Mouse (Mus musculus) urinary bladder, adult 2 months (tissue): ENCODE measurements around the gene Cblc. TPM values are rescaled to one million over a fixed set of nuclear protein-coding genes. Genes with fewer than 3 reads are reported as not detected.
"Not testable (repeated sequence)": the region's sequence is repeated elsewhere in the genome, so short reads cannot be mapped to it uniquely, and the experiment has no call there.

Source experiments
- DNase-seq: peaks from one replicate; pipeline ENCODE4 v3.0.0; 2022; ENCODE audit warnings: low spot score
- polyA plus RNA-seq: library from polyadenylated mRNA; depleted of rRNA; stranded (reverse); fragments of >200 nt; gene quantifications from 2 replicates; pipeline ENCODE4 v1.2.3, GENCODE M21; 2012

Gene Cblc
- polyA plus RNA-seq, 1 experiment: 37.5 TPM

- DNase-seq: no peak
Measured at GRCm38 (mm10) chr7:19818875-19819274, 22.3 kb upstream of the Cblc start.

- no peak for DNase-seq
Measured at GRCm38 (mm10) chr7:19818440-19818839, 21.8 kb upstream of the Cblc start.

DNA sequence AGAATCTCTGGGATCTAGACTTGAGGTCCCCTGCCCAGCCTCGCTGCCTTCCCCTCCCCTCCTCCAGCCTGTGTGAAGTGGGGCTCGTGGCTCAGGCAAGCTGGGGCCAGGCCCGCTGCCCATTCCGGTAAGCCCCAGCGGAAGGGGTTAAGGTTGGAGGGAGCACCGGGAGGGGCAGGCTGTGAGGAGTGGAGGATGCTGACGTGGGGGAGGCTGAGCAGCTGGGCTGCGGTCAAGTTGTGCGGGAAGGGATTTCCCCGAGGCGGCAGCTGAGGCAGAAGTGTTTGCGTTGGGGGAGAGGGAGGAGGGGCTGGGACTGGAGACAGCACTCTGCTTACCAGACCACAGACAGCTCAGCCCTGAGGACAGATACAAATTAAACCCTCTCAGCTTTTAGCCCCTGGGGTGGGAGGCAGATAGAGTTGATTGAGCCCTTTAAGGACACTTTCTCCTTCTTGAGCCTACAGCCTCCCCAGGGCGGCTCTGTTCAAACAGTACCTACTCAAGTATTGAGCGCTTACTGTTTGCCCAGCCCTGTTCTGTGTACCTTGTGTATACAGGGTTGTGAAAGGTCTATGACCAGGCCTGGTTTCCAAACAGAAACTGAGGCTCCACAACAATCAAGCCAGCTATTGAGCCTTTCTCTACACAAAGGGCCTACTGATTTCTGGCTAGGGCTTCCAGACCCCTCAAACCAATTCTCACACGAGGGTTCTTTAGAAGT lies 20.9 kb upstream of the Cblc start:
- DNase-seq: peak; percentile 53

DNA sequence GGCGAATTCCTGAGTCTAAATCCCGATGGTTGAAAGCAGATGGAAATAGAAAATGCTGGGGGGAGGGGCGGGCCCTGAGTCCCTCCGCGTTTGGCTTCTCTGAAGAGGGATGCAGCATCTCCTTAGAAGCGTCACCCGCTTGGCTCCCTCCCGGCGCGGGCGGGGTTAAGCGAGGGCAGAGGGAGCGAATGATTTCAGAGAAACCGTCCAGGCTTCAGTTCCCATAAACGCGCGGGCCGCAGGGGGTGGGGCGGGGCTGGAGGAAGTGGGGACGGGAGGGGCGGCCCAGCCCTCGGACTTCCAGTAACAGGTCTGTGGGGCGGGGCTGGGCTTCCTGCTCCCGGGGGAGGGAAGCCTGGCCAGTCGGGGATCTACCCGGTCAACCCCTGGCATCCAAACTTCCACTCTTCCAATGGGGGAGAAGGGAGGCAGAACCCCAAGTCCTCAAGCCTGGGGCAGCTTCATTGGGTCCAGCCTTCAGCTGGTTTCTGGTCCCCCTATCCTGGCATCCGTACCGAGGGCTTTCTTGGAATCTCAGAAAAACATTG lies 19.7 kb upstream of the Cblc start:
- peak; percentile 77 for DNase-seq

DNA sequence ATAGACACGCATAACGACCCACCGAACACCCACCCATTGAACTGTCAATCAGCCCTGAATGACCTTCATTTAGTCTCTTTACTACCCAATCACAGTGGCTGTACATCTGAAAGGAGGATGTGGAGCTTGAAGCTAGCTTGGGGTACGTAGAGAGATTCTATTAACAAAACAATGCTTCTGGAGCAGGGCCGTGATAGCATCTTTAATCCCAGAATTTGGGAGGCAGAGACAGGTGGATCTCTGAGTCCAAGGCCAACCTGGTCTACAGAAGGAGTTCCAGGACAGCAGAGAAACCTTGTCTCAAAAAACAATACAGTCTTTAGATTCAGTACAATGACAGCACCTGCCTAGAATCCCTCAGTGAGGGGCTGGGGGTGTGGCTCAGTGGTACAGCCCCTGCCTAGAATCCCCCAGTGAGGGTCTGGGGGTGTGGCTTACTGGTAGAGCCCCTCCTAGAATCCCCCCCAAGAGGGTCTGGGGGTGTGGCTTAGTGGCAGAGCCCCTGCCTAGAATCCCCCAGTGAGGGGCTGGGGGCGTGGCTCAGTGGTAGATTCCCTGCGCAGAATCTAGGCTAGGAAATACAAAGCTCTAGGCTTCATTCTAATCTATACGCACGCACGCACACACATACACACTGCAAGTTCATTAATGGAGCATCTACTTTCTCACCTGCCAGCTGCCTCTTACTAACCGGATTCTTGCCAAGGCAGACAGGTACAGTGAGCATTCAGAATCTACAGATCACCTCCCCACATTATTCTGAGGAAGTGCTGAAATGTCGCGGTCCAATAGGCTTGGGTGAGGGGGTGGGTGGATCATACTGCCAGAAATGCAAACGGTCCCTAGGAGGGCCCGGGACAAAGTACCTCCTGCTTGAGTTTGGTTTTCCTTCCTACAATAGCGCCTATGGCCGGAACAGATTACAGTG lies 19.0 kb upstream of the Cblc start:
- no peak for DNase-seq

DNA sequence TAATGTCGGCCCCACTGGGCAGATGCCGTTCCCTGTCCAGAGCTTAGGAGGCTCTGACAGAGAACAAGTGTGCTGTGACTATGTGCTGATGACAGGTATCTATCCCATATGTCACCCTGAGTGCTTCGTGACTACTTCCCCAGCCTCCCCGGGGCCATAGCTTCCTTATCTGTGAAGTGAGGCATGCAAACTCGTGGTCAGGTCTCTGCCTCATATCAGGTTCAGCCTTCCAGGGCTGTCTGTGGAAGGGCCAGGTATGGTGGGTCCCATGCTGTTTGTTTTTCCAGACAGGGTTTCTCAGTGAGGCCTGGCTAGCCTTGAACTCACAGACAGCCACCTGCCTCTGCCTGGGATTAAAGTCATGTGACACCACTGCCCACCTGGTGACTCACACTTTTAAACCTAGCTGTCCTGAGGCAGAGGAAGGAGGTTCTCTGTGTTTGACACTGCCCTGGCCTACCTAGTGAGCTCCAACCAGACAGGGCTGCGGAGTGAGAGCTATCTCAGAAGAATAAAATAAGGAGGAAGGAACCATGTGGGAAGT lies 17.0 kb upstream of the Cblc start:
- DNase-seq: no peak

DNA sequence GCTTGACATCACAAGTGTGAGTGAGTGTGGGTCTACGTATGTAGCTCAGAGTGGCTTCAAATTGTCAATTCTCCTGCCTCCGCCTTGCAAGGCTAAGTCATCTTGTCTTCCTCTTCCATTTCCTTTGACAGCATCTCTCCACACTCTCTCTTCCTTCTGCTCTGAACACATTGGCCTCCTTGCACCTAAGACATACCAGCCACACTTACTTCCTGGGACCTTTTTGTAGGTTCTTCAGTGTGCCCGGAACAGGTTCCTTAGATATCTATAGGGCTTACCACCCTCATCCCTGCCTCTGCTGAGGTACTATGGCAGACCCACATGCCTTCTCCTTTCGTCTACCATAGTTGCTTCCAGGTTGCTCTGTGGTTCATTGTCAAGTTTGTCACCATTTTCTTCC lies 16.6 kb upstream of the Cblc start:
- no peak for DNase-seq

DNA sequence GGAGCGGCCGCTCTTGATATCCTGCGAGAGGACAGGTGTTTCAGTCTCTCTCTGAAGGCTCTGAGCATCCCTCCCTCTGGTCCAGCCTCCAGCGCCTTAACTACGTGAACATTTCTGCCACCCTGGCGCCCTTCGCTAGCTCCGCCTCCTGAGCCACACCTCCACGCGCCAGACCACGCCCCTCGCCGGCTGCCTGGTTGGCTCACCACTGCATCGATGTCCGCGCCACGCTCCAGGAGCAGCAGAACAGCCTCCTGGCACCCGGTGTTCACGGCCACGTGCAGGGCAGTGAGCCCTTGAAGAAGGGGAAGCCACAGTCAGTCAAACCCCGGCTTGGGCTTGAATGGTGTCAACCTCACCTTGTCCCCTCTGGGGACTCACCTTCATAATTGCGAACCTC lies 14.5 kb upstream of the Cblc start:
- DNase-seq: no peak

DNA sequence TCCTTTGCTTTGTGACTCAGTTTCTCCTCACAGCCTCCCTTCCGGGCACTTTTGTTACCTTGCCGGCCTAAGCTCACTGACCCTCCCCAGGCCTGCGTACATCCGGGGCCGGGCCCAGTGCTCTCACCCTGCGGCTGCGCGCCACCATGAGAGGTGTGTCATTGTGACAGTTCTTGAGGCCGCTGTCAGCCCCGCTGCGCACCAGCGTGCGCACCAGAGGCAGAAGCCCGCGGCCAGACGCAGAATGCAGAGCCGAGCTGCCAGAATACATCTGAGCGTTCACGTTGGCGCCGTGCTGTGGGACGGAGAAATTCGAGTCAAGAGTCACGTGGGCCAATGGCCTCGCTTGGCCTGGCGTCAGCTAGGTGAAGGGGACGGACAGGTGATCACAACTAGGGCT lies 12.8 kb upstream of the Cblc start:
- DNase-seq: no peak

DNA sequence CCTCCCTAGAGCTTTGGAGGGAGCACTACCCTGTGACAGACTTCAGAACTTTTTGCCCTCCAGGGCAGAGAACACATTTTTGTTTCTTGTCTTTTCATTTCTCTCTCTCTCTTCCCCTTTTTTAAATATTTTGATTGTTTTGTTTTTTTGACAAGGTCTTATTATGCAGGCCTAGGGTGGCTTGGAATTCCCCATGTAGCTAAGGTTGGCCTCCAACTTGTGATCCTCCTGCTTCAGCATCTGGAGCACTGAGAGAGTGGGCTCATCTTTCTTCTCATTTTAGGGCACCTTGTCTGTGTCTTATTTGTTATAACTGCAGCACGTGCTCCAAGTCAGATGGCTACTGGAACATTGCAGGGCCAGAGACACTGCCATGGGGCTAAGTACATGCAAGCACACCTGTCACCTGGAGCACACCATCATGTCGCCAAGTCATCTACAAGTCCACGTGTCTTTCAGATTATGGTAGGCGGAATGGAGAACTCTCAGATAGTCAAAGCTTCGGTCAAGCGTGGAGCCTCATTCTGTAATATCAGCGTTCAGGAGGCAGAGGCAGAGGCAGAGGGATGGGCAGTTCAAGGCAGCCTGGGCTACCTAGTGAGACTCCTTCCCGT lies 9.9 kb upstream of the Cblc start:
- DNase-seq: no peak

GRCm38 (mm10) chr7:19802995-19803394 lies 6.4 kb upstream of the Cblc start:
- peak; percentile 64 for DNase-seq

- no peak for DNase-seq
Measured at GRCm38 (mm10) chr7:19800764-19801163, 4.2 kb upstream of the Cblc start.

- DNase-seq: no peak
Measured at GRCm38 (mm10) chr7:19796254-19796653, 355 bp downstream of the Cblc start.

DNA sequence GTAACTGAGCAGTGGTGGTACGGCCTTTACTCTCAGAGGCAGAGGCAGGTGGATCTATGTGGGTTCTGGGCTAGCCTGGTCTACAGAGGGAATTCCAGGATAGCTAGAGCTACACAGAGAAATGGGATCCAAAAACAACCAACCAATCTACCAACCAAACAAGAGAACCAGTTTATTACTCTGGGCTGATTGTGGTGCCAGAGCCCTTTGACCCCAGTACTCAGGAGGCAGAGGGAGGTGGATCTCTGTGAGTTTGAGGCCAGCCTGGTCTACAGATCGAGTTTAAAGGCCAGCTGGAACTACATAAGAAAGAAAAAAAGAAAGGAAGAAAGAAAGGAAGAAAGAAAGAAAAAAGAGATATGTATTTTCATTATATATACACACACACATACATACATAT lies 1.4 kb downstream of the Cblc start:
- no peak for DNase-seq

GRCm38 (mm10) chr7:19792701-19793630 lies 3.6 kb downstream of the Cblc start:
- no peak for DNase-seq

- not testable (repeated sequence) for DNase-seq
Measured at GRCm38 (mm10) chr7:19791504-19791903, 5.1 kb downstream of the Cblc start.

DNA sequence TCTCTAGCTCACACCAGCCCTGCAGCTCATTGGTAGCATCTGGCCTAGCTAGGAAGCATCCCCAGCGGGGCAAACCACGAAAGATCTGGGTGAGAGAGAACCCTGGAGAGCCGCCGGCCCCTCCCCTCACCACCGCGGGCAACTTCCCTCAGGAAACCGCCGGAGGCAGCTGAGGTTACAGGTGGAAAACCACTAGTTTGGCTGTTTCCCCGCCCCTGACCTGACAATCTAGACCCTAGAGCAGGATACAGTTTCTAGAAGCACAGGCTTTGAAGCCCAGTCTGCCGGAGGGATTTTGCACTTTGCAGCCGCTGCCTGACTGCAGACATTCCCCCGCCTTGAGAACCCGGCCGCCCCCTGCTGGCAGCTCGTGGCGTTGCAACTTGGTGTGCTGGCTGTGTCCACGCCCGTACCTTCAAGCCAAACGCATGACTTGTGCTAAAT lies 6.7 kb downstream of the Cblc start:
- peak; percentile 96 for DNase-seq

- DNase-seq: no peak
Measured at GRCm38 (mm10) chr7:19785874-19786458, 10.6 kb downstream of the Cblc start.

DNA sequence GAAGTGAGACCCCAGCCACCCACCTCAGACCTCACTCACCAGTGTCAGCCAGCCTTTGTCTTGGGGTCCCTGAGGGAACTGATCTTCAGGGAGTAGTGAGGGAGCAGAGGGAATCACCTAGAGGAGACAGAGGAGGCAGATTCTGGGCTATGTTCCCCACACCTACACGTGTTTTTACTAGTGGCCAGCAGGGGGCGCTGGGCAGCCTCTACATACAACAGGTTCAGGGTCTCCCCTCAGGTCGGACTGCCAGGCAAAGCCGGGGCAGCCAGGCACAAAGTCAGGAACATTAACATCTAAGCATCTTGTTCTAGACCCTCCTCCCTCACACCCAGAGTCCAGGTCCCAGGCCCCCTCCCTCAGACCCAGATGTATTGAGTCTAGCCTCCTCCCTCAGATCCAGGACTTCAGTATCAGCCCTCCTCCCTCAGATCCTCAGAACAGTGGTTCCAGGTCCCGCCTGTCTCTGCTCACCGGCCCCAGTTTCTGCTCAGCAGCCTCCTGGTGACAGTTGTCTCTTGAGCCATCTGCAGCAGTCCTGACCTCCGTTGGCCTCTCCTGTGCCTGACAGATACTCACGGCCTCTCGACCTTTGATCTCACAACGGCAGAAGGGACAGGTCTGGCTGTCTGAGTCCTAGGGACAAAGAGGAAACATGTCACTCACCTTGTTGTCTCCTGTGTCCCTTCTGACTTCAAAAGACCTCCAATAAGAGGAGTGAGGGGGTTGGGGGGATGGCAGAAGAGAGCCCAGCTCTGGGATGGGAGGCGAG lies 11.7 kb downstream of the Cblc start:
- DNase-seq: no peak

- DNase-seq: no peak
Measured at GRCm38 (mm10) chr7:19783630-19784029, 13.0 kb downstream of the Cblc start.
